Mouse (Mus musculus): ENCODE results near the gene Ube2d3. TPM values are rescaled to one million over a fixed set of nuclear protein-coding genes. Genes with fewer than 3 reads are reported as not detected.

Gene Ube2d3
- 181 and 187 TPM in 2 replicates for polyA plus RNA-seq (2012; rRNA removed)

- WGBS, result under 1% methylated on average over 56 of the region's 56 CpGs
- DNase-seq, result peak; percentile 99
- TF ChIP-seq POLR2A (IDR thresholded peaks at IDR 0.05; ENCODE audit: borderline replicate concordance, insufficient read depth, low read length), result peak; percentile 78; the same call in 1 of the 2 replicates
- TF ChIP-seq CTCF (IDR thresholded peaks at IDR 0.05; ENCODE audit: borderline replicate concordance, insufficient read depth, low read depth, low read length), result no peak
- Histone ChIP-seq H3K4me1 (ENCODE audit: control insufficient read depth, insufficient read depth, low read length) (no peaks in the 10 kb centered on the region), H3K27ac (ENCODE audit: insufficient read depth, low read length) (peak within 1 kb of the TSS; percentile 94), H3K27me3 (ENCODE audit: control insufficient read depth, insufficient read depth, low read length) (no peaks in the 10 kb centered on the region), H3K4me3 (replicated peaks; ENCODE audit: insufficient read depth, low read depth, low read length) (peak within 1 kb of the TSS; percentile 99)
Observed at GRCm38 (mm10) chr3:135437758-135438495, at the start of gene Ube2d3. TSS of gene Ube2d3 (plus strand) at chr3:135438149.

GRCm38 (mm10) chr3:135393186-135393585, 44.8 kb upstream of the Ube2d3 start:
- WGBS, result 63% methylated on average over 6 of the region's 6 CpGs
- no peak overlapping the region for H3K27ac ChIP-seq (ENCODE audit: insufficient read depth, low read length)
- TF ChIP-seq POLR2A (IDR thresholded peaks at IDR 0.05; ENCODE audit: borderline replicate concordance, insufficient read depth, low read length) (no peak), CTCF (IDR thresholded peaks at IDR 0.05; ENCODE audit: borderline replicate concordance, insufficient read depth, low read depth, low read length) (no peak)
- H3K4me1 ChIP-seq (ENCODE audit: control insufficient read depth, insufficient read depth, low read length), result no peaks in the 10 kb centered on the region
- no peaks in the 10 kb centered on the region for H3K27me3 ChIP-seq (ENCODE audit: control insufficient read depth, insufficient read depth, low read length)
- H3K4me3 ChIP-seq (replicated peaks; ENCODE audit: insufficient read depth, low read depth, low read length), result no peak overlapping the region
- no peak for DNase-seq

DNA sequence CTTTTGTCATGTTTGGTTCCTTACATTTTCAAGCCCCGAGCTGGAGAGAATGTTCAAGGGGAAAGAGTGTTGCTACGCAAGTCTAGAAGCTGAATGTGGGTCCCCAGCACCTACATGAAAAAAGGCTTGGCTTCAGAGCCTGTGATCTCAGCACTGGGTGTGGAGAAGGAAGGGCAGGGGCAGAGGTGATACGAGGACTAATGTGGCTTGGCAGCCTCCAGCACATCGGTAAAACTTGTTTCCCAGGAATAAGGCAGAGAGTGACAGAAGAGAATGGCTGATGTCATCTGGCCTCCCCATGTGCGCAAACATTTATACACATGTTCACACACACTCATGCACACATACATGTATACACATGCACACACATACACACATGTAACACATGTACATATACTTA, 42.9 kb upstream of the Ube2d3 start:
- H3K27me3 ChIP-seq (ENCODE audit: control insufficient read depth, insufficient read depth, low read length), result no peaks in the 10 kb centered on the region
- 81% methylated on average over 5 of the region's 5 CpGs for WGBS
- TF ChIP-seq POLR2A (IDR thresholded peaks at IDR 0.05; ENCODE audit: borderline replicate concordance, insufficient read depth, low read length), result no peak

GRCm38 (mm10) chr3:135396081-135396480, 41.9 kb upstream of the Ube2d3 start:
- no peak for DNase-seq
- H3K4me3 ChIP-seq (replicated peaks; ENCODE audit: insufficient read depth, low read depth, low read length), result no peak overlapping the region
- no peaks in the 10 kb centered on the region for H3K4me1 ChIP-seq (ENCODE audit: control insufficient read depth, insufficient read depth, low read length)
- H3K27me3 ChIP-seq (ENCODE audit: control insufficient read depth, insufficient read depth, low read length), result no peaks in the 10 kb centered on the region
- WGBS, result 74% methylated on average over 6 of the region's 6 CpGs
- TF ChIP-seq POLR2A (IDR thresholded peaks at IDR 0.05; ENCODE audit: borderline replicate concordance, insufficient read depth, low read length), result no peak
- TF ChIP-seq CTCF (IDR thresholded peaks at IDR 0.05; ENCODE audit: borderline replicate concordance, insufficient read depth, low read depth, low read length), result no peak
- no peak overlapping the region for H3K27ac ChIP-seq (ENCODE audit: insufficient read depth, low read length)

More for the DNA sequence above, 42.9 kb upstream of the Ube2d3 start:
- no peak for DNase-seq
- H3K4me3 ChIP-seq (replicated peaks; ENCODE audit: insufficient read depth, low read depth, low read length), result no peak overlapping the region
- no peaks in the 10 kb centered on the region for H3K4me1 ChIP-seq (ENCODE audit: control insufficient read depth, insufficient read depth, low read length)
- no peak overlapping the region for H3K27ac ChIP-seq (ENCODE audit: insufficient read depth, low read length)

GRCm38 (mm10) chr3:135397112-135397511, 40.8 kb upstream of the Ube2d3 start:
- no peaks in the 10 kb centered on the region for H3K4me1 ChIP-seq (ENCODE audit: control insufficient read depth, insufficient read depth, low read length)
- no peak for DNase-seq
- TF ChIP-seq POLR2A (IDR thresholded peaks at IDR 0.05; ENCODE audit: borderline replicate concordance, insufficient read depth, low read length) (no peak), CTCF (IDR thresholded peaks at IDR 0.05; ENCODE audit: borderline replicate concordance, insufficient read depth, low read depth, low read length) (no peak)
- H3K4me3 ChIP-seq (replicated peaks; ENCODE audit: insufficient read depth, low read depth, low read length), result no peak overlapping the region
- no peak overlapping the region for H3K27ac ChIP-seq (ENCODE audit: insufficient read depth, low read length)
- no peaks in the 10 kb centered on the region for H3K27me3 ChIP-seq (ENCODE audit: control insufficient read depth, insufficient read depth, low read length)

- no peak overlapping the region for H3K27ac ChIP-seq (ENCODE audit: insufficient read depth, low read length)
- H3K27me3 ChIP-seq (ENCODE audit: control insufficient read depth, insufficient read depth, low read length), result no peaks in the 10 kb centered on the region
- H3K4me1 ChIP-seq (ENCODE audit: control insufficient read depth, insufficient read depth, low read length), result no peaks in the 10 kb centered on the region
- 8% methylated on average over 10 of the region's 10 CpGs for WGBS
- TF ChIP-seq POLR2A (IDR thresholded peaks at IDR 0.05; ENCODE audit: borderline replicate concordance, insufficient read depth, low read length) (no peak), CTCF (IDR thresholded peaks at IDR 0.05; ENCODE audit: borderline replicate concordance, insufficient read depth, low read depth, low read length) (peak; percentile 81)
- peak; percentile 78 to 86 for DNase-seq
- no peak overlapping the region for H3K4me3 ChIP-seq (replicated peaks; ENCODE audit: insufficient read depth, low read depth, low read length)
Observed at GRCm38 (mm10) chr3:135402201-135402658, 35.7 kb upstream of the Ube2d3 start.

GRCm38 (mm10) chr3:135403211-135403610, 34.7 kb upstream of the Ube2d3 start:
- no peak for DNase-seq
- H3K4me1 ChIP-seq (ENCODE audit: control insufficient read depth, insufficient read depth, low read length), result no peaks in the 10 kb centered on the region
- no peak overlapping the region for H3K4me3 ChIP-seq (replicated peaks; ENCODE audit: insufficient read depth, low read depth, low read length)
- H3K27me3 ChIP-seq (ENCODE audit: control insufficient read depth, insufficient read depth, low read length), result no peaks in the 10 kb centered on the region
- WGBS, result 72% methylated on average over 9 of the region's 9 CpGs
- TF ChIP-seq POLR2A (IDR thresholded peaks at IDR 0.05; ENCODE audit: borderline replicate concordance, insufficient read depth, low read length) (no peak), CTCF (IDR thresholded peaks at IDR 0.05; ENCODE audit: borderline replicate concordance, insufficient read depth, low read depth, low read length) (no peak)
- no peak overlapping the region for H3K27ac ChIP-seq (ENCODE audit: insufficient read depth, low read length)

DNA sequence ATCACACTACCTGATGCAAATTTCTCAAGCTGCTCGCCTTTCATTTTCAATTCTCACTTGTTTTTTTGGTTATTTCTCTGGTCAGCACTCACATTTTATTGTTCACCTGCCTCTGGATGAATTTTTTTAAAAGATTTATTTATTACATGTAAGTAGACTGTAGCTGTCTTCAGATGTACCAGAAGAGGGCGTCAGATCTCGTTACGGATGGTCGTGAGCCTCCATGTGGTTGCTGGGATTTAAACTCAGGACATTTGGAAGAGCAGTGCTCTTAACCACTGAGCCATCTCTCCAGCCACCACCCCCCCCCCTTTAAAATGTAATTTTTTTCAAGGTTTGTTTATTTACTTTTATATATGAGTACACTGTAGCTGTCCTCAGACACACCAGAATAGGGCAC, 34.1 kb upstream of the Ube2d3 start:
- no peak overlapping the region for H3K4me3 ChIP-seq (replicated peaks; ENCODE audit: insufficient read depth, low read depth, low read length)
- no peak overlapping the region for H3K27ac ChIP-seq (ENCODE audit: insufficient read depth, low read length)
- WGBS, result 66% methylated on average over 5 of the region's 5 CpGs
- no peak for DNase-seq
- TF ChIP-seq CTCF (IDR thresholded peaks at IDR 0.05; ENCODE audit: borderline replicate concordance, insufficient read depth, low read depth, low read length) (no peak), POLR2A (IDR thresholded peaks at IDR 0.05; ENCODE audit: borderline replicate concordance, insufficient read depth, low read length) (no peak)
- no peaks in the 10 kb centered on the region for H3K4me1 ChIP-seq (ENCODE audit: control insufficient read depth, insufficient read depth, low read length)
- no peaks in the 10 kb centered on the region for H3K27me3 ChIP-seq (ENCODE audit: control insufficient read depth, insufficient read depth, low read length)

Data from cerebellum, adult 2 months (tissue).